Mouse (Mus musculus) small intestine, adult 2 months (tissue): Measurements from ENCODE around the gene Zfhx3.

ENCODE experiments used
- CTCF ChIP-seq: fragments of 200-500 bp; IDR thresholded peaks from 2 replicates; pipeline ENCODE4 v1.5.1; 2012; ENCODE audit warnings: low read depth, mild to moderate bottlenecking, control low read depth, inconsistent platforms, low read length, moderate library complexity, mixed read lengths; ENCODE audit not compliant: insufficient replicate concordance, insufficient read length; ENCODE audit errors: extremely low read depth
- POLR2A ChIP-seq: fragments of 200-500 bp; IDR thresholded peaks from 2 replicates; pipeline ENCODE4 v1.6.1; 2012; ENCODE audit warnings: low read depth, mild to moderate bottlenecking, control low read depth, inconsistent platforms, low read length, moderate library complexity

- TF ChIP-seq CTCF: no peak
- TF ChIP-seq POLR2A: no peak
Measured at GRCm38 (mm10) chr8:108186289-108186688, 243.8 kb downstream of the Zfhx3 start.
